Mouse (Mus musculus) lung, postnatal 0 days (tissue): ENCODE data around the gene Taok2.

ENCODE experiments used
- CTCF ChIP-seq: IDR thresholded peaks from 2 replicates; pipeline ENCODE4 v1.5.1; 2016; ENCODE audit warnings: antibody characterized with exemption, mild to moderate bottlenecking
- EP300 ChIP-seq: IDR thresholded peaks from 2 replicates; pipeline ENCODE4 v1.6.1; 2016; ENCODE audit warnings: antibody characterized with exemption, mild to moderate bottlenecking, control low read depth

- TF ChIP-seq CTCF, result peak; percentile 29
- peak; percentile 47; the same call in 1 of the 2 replicates for TF ChIP-seq EP300
Measured at GRCm38 (mm10) chr7:126856741-126857420, 27.6 kb downstream of the Taok2 start.
